Mouse (Mus musculus) monocyte, adult 5-6 weeks (primary cell): ENCODE measurements around the gene Zfp2. TPM values are rescaled to one million over a fixed set of nuclear protein-coding genes. Genes with fewer than 3 reads are reported as not detected.

Source experiments
- ATAC-seq: fragments of 153-309, 156-312 bp; replicated peaks from 2 replicates; pipeline ENCODE4 v1.8.0; 2017; ENCODE audit warnings: mild to moderate bottlenecking; ENCODE audit not compliant: low TSS enrichment, insufficient number of reproducible peaks, severe bottlenecking, poor library complexity, low FRiP score
- total RNA-seq: library from RNA; stranded (forward); fragments of 200-1000, 200-491, 200-594 nt; gene quantifications from 3 replicates; pipeline ENCODE4 v1.2.3, GENCODE M21; 2017

Zfp2 gene
- 0.11 TPM in 1 of 3 replicates, not detected in the others for total RNA-seq

DNA sequence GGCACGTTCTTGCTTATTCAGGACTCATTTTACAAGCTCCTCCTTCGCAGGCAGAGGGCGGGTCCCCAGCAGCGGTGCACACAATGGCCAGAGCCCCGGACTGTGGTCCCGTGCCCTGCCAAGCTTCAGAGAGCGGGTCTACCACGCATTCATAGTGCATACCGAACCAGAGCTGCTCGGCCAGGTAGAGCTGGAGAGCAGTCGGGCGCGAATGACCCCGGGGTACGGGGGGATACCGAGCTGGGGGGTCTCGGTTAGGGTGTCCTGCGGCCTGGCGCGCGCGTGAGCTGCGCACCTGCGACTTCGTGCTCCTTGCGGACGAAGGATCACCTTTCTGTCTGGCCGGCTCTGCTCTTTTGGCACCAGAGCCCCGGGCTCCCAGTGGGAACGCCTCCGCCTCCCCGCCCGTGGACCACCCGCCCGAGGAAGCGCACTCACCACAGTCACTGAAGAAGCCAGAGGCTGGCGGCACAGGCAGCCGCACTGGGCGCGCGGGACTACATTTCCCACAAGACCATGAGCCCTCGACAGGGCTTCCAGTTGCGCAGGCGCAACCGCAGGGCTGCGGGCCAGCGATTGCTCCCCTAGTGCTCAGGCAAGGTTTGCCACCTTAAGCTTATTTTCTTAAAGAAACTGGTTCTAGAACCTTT is at the start of gene Zfp2:
Gene Zfp2 (minus strand): TSS at position 495 of the 650 bp plus-strand sequence.
- no peak for ATAC-seq

DNA sequence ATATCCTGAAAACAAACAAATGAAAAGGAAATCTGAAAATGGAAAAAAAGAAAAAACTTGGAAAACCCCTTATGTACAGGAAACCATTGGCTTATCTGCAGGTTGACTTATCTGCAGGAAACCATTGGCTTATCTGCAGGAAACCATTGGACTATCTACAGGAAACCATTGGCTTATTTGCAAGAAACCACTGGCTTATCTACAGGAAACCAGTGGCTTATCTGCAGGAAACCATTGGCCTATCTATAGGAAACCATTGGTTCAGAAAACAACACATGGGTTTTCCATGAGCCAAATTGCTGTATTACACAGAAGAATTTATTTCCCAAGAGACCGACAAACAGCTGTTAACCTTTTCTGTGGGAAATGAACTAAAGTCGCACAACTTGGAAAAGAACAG is 48.9 kb upstream of the Zfp2 start:
- ATAC-seq: no peak

DNA sequence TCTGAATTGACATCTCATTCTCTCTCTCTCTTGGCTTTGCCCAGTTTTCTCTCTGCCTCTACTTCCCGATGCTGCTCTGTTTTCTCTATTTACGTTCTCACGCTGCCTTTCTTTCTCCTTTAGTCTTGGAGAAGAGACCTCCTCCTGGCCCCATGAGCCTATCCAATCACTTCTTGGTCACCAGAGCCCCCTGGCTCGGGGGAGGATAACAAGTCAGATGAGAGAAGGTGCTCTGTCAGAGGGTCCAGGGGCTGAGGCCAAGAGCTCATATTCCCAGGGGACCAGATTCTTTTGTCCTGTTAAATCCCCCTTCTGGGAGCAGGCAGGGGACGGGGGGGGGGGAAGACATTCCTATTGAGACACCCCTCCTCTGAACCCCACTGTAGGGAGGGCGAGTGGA is 37.7 kb upstream of the Zfp2 start, which contains the start of gene Prop1:
Gene Prop1 (minus strand): TSS at position 101 of the 400 bp plus-strand sequence.
- no peak for ATAC-seq

DNA sequence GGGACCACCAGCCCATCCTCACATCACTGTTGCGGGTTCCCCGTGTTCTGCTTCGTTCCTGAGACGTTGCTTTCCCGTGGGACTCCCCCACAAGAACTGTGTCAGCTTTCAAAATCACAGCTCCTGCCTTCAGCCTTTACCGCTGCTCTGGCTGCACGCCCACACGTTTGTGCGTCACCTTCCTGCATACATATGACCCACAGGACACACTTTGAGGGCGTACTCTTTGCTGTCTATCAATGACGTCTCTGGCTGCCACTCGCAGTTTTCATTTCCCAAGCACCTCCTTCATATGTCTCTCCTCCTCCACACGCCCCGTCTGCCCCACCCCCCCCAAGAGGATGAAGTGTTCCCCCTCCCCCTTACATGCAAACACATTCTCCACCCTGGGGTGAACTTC is 36.3 kb upstream of the Zfp2 start:
- ATAC-seq: no peak

DNA sequence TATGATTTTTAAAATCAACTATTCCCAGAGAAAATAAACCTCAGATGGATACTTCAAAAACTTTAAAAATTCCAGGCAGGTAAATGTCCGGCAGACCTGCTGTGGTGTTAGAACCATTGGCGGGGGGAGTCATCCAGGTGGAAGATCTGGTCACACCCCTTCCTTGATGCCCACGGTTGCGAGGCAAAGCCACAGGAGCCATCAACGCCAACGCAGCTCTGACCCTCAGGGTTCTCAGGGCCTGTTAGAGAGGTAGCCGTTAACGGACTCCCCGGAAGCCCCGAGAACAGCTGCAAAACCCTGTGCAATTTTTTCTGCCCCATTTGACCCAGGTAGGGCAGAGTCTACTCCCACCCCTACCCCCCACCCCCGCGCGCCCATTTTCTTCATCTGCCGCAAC is 27.5 kb upstream of the Zfp2 start, which contains the start of gene 4933414I15Rik:
Gene 4933414I15Rik (minus strand): TSS at position 260 of the 400 bp plus-strand sequence.
- no peak for ATAC-seq

DNA sequence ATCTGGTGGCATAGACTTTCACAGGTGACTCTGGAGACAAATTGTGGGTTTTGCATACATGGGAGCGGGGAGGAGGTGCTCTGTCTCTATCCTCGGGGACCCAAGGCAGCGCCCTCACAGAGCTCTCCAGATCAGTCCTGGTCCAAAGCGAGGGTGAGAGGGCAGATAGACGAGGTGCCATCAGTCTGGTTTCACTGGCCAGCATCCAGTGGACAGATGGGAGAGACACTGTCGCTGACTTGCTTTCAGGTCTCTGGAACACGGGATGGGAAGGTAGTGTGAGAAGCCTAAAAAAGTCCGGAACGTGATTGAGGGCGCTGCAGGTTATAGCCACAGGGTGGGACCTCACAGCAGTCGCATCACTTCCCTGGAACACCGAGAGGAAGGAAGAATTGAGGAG is 26.4 kb upstream of the Zfp2 start:
- ATAC-seq: no peak

DNA sequence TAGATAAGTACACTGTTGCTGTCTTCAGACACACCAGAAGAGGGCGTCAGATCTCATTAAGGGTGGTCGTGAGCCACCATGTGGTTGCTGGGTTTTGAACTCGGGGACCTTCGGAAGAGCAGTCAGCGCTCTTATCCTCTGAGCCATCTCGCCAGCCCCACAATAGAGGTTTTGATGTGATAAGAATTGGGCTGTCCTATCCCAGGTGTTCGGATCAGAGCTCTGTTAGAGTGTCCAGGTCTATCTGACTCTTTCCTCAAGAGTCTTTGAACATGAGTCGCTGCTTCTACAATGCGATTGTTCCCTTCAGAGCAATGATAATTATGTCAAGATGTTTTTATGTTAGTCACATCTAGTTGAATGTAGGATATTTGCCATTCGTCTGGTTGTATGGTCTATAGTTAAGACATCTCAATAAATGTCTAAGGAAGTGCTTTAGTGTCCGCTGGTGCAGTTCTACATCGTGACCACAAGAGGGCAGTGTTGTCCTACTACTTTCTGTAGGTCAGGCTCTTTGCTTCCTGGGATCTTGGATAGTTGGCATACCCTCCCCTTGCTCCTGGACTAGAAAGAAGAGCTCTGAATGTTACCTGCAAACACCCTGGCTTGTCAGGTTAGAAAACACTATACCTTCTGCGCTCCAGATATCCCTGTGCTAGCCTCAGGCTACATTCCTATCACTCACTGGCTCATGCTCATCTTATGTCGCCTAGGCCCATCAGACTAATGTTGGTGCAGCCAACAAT is 23.8 kb upstream of the Zfp2 start:
- ATAC-seq: no peak

DNA sequence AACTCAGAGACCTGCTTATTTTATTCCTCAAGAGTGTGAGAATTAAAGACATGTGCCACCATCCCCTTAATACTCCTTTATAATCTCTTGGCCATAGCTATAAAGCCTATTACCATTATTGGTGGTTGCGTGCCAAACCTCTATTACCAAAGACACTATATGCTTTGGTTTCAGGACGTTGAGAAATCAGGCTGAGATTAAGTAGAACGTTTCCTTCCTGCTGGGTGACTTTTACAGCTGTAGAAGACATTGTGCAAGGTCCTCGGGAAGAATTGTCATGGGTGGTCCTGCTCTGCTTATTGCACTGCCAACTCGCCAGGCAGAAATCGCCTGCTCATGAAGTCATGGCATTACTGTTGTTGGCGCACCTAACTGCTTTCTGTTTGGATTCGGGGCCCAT is 22.5 kb upstream of the Zfp2 start:
- ATAC-seq: no peak

DNA sequence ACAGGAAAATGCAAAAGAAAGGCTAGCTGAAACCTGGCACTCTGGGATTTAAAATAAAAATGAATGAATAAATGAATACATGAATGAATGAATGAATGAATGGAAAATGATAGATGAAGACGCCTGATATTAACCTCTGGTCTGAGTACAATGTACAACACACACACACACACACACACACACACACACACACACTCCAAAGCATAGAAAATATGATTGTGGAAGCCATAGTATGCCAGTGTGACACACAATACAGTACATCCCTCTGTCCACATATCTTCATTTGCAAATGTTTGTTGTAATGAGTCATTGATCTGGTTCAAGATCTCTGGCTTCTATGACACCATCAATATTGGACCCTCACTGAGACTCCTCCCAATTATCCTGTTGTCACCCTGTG is 16.1 kb upstream of the Zfp2 start:
- ATAC-seq: no peak

DNA sequence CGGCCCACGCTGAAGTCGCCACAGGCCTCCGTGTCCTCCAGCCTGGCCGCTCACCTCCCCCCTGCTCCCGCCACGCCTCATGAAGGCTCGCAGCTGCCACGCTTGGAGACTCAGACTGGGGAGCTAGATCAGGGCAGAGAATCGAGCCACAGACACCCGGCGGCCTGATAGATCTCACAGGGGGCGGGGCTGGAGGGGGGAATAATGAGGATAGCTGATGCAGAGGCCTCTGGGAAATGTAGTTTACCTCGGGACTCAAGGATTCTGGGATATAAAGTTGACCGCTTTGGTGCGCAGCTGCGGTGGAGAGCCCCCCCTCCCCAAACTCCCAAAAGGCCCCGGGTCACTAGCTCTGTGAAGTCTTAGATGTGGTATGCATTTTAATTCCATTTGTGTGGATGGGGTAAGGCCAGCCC is 15.5 kb upstream of the Zfp2 start, which contains the start of gene Zfp354b:
Gene Zfp354b (minus strand): TSS at position 183 of the 416 bp plus-strand sequence.
- ATAC-seq: no peak

DNA sequence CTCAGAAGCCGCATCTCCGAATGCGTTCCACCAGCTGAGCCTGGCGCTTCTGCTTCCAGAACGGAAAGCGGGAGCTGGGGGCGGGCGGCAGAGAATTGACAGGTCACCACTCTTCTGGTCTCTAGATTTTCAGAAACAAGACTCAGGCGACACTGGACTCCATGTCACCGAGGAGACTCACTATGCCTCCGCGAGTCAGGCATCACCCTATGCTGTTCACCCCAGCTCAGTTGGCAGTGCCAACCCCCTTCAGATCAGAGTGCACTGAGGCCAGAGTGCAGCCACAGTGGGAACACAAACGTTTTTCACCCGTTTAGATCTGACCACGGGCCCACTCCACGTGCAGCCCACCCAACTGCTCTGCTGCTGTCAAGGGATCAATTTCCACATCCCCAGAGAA is 15.1 kb upstream of the Zfp2 start:
- 0 out of 2 replicates have a peak, but pooled peaks have one; percentile 9 for ATAC-seq

DNA sequence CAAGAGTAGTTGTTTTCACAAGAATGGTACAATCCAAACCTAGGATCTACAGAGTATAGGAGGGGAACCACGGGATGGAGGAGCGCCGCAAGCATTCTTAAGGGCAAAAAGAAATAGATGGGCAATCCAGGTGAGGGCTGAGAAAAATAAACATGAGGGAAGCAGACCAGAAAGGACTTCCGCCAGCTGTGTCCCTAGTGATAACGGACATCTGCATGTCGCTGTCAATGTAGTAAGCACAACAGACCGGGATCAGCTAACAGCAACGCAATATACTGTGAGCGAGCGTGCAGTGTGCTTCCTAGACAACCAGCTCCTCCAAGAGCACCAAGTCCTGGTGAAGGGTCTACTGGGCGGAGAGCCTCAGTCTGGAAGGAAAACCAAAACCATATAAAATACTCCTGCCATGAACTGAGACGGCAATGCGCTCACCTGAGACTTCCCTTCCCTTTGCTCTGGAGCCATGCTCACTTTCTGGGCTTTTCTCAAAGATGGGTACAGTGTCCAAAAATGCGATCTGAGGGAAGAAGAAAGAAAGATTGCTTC is 14.6 kb upstream of the Zfp2 start:
- no peak for ATAC-seq

DNA sequence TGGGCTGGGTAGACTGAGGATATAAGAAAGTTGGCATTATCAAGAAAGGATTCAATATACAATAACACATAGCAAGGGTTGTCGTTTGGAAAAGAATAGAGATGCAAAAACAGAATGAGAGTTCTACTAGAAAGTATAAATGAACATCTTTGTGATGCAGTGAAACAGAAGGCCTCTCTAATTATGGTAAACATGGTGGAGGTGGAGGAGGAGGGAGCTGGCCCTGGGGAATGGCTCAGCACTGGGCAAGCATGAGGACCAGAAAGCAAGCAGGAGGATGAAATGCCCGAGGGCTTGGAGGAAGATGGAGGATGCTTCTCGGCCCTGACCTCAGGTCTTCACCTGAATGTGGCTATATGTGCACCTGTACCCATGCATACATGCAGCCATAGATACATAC is 1.5 kb downstream of the Zfp2 start:
- no peak for ATAC-seq

DNA sequence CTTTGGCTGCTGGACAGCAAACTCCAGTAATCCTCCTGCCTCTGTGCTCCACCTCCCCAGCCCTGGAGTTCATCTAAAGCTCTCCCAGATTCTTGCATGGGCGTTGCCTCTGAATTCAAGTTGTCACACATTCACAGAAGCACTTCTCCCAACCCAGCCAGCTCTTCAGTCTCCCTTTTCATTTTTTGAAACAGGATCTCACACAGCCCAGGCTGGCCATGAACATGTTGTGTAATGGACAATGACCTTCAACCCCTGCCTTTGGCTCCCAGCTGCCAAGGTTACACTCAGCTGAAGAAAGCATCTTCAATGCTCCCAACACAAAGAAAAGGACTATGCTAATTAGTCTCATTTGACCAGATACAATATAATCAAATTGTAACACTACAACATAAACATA is 2.7 kb downstream of the Zfp2 start:
- no peak for ATAC-seq

DNA sequence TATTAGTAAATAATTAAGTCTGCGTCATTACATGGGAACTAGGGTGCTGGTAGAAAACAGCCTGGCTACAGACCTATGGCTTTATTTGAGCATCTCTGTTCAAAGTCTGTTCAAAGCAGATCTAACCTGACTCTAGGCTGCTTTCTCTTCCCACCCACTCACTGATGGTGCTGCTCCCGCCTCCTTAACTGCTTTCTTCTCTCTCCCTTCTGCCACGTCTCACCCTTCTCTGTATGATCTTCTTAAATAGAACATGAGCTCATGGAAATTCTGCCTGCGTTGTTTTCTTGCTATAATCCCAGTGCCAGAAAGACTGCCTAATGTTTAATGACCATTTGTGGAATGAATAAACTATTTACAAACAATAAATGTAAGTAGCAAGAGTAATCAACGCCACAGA is 7.8 kb downstream of the Zfp2 start:
- no peak for ATAC-seq

DNA sequence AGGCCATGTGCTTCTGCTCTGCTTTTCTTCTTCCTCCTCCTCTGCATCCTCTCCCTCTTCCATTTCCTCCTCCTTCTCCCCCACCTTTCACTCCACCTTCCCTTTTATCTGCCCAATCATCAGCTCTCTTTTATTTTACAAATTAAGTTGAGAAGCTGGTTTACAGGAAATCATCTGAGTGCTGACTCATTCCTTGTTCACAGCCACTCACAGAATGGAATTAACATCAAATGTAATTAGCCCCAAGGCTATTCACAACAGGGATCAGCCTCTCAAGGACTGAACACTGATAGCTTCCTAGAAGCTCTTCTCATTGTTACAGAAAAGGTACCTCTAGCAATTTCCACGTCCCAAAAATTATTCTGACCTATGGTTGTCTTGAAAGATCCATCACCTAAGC is 18.6 kb downstream of the Zfp2 start:
- ATAC-seq: no peak

DNA sequence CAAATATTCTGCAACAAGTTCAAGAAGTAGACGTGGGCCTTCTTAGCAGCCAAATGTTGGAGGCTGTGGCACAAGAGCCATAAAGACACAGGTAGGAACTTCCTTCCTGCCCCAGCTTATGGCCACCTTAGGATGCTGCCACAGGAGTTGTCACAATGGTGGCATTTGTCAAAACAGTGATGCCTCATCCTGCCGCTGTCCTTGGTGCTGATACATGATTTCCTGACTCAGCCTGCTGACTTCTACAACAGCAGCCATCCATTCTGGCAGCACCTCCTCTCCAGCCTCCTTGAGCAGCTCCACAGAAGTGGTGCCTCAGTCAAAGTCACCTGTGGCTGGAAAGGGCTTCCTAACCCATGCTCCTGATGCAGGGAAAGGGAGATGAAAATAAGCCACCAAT is 23.5 kb downstream of the Zfp2 start:
- no peak for ATAC-seq

DNA sequence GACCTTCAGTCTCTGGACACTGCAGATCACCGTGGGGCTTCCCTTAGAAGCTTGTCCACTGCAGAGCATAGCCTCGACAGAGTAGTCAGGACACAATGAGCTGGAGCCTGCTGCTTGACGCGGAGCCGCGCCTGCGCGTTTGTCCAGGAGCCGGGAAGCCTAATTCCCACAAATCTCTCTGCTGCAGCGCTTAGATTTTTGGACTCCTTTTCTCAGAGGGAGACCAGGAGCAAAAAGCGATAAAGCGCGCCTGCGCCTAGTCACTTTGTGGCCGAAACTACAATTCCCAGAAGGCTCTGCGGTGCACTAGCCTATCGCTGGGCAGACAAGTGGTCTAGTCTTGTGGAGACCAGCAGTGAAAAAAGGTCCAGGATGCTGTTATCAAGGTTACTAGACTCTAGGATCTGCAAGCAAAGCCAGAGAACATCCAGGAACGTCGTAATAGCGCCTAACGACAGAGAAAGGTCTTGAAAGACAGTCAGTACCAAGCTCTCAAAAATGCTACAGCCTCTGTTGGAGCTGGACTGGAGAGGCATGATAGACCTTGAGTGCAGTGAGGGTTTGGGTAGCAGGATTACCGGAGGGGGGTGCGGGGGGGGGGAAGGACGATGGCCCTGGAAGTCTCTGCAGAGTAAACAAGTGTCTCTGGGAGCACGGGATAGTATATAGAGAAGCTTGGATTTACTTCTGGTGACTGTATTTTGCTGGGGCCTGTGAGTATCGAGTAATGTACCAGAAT is 28.4 kb downstream of the Zfp2 start, which contains the start of gene Zfp454:
Gene Zfp454 (minus strand): TSS at position 262 of the 739 bp plus-strand sequence.
- ATAC-seq: no peak

DNA sequence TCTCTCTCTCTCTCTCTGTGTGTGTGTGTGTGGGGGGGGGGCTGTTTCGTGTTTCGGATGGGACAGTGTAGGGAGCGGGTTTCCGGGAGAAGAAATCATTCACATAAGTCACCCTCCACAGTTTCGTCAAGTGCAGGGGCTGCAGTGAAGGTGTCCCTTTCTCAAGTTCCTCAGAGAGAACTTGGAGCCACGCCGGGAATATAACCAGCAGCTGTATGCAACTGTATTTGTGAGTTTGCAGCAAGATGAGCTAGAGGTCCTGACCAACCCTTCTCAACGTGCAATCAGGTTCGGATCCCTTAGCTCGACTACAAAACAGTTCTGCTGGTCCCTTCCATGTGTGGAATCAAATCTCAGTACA is 29.1 kb downstream of the Zfp2 start:
- ATAC-seq: no peak
